Mouse (Mus musculus) heart, postnatal 0 days (tissue): ENCODE measurements at regions not wholly inside any gene's neighbourhood (a gene's known extent, or its start where the extent isn't known, plus 50 kb on each side); places are given as distances from the start of the nearest gene placed in this dataset.
"Not testable (repeated sequence)": the region's sequence is repeated elsewhere in the genome, so short reads cannot be mapped to it uniquely, and the experiment has no call there.

Experiments used
- ATAC-seq: fragments of 200-750 bp; cut with Nextera tagmentation; 2 replicates; pipeline ENCODE4 v1.8.0; 2017; ENCODE audit warnings: low read depth, moderate number of reproducible peaks, moderate library complexity; ENCODE audit not compliant: insufficient read depth
- DNase-seq: peaks from one replicate; pipeline ENCODE4 v3.0.0-alpha.2; 2016; ENCODE audit warnings: low spot score
- H3K27ac ChIP-seq: fragments of 300-500 bp; sonication (generic); 2 replicates; pipeline ENCODE4 v1.5.1; 2014; ENCODE audit warnings: low read depth, mild to moderate bottlenecking
- H3K27me3 ChIP-seq: fragments of 300-500 bp; sonication (generic); 2 replicates; pipeline ENCODE4 v1.6.1; 2014; ENCODE audit warnings: low read length, mixed read lengths; ENCODE audit not compliant: control insufficient read depth, insufficient read depth
- H3K36me3 ChIP-seq: fragments of 300-500 bp; sonication (generic); replicated peaks from 2 replicates; pipeline ENCODE4 v1.6.1; 2014; ENCODE audit warnings: low read length, mixed read lengths; ENCODE audit not compliant: control insufficient read depth, insufficient read depth
- H3K4me1 ChIP-seq: fragments of 300-500 bp; sonication (generic); 2 replicates; pipeline ENCODE4 v1.6.1; 2014; ENCODE audit warnings: antibody characterized with exemption; ENCODE audit not compliant: control insufficient read depth, insufficient read depth
- H3K4me2 ChIP-seq: fragments of 300-500 bp; sonication (generic); 2 replicates; pipeline ENCODE4 v1.6.1; 2014; ENCODE audit warnings: low read depth, mild to moderate bottlenecking, low read length, moderate library complexity
- H3K4me3 ChIP-seq: fragments of 300-500 bp; sonication (generic); 2 replicates; pipeline ENCODE4 v1.5.1; 2014; ENCODE audit warnings: low read depth, low read length
- H3K9ac ChIP-seq: fragments of 300-500 bp; sonication (generic); replicated peaks from 2 replicates; pipeline ENCODE4 v1.6.1; 2014; ENCODE audit warnings: low read depth, low read length, mixed read lengths
- H3K9me3 ChIP-seq: fragments of 300-500 bp; sonication (generic); replicated peaks from 2 replicates; pipeline ENCODE4 v1.6.1; 2016; ENCODE audit warnings: low read length; ENCODE audit not compliant: control insufficient read depth
- CTCF ChIP-seq: IDR thresholded peaks from 2 replicates; pipeline ENCODE4 v1.5.1; 2016; ENCODE audit warnings: antibody characterized with exemption, control low read depth, low read depth
- EP300 ChIP-seq: IDR thresholded peaks from 2 replicates; pipeline ENCODE4 v1.6.1; 2016; ENCODE audit warnings: antibody characterized with exemption, low read depth
- WGBS: fragments of 180-500 bp; shearing (Covaris S2); extraction: QIAGEN DNeasy Blood & Tissue Kit; methylation state at CpG from one replicate; pipeline ENCODE4 v1.1.7; 2014; 5-methylcytosine and 5-hydroxymethylcytosine counted together

GRCm38 (mm10) chr16:8914183-8914582, 84.3 kb downstream of the 1810013L24Rik start:
- not testable (repeated sequence) for DNase-seq, ATAC-seq, H3K27me3 ChIP-seq, H3K27ac ChIP-seq, H3K9me3 ChIP-seq, H3K4me2 ChIP-seq, H3K36me3 ChIP-seq, H3K4me3 ChIP-seq, H3K4me1 ChIP-seq, H3K9ac ChIP-seq
- WGBS, result 13% methylated on average over 1 of the region's 1 CpGs

- Histone ChIP-seq H3K4me1 (no peaks in the 10 kb centered on the region), H3K36me3 (no peaks in the 10 kb centered on the region), H3K27ac (no peak overlapping the region), H3K4me2 (no peak overlapping the region), H3K9me3 (no peaks in the 10 kb centered on the region), H3K27me3 (no peaks in the 10 kb centered on the region), H3K9ac (no peak overlapping the region), H3K4me3 (no peak overlapping the region)
- WGBS, result 39% methylated on average over 7 of the region's 7 CpGs
- DNase-seq (no peak), ATAC-seq (no peak)
- TF ChIP-seq EP300 (no peak), CTCF (no peak)
Measured at GRCm38 (mm10) chr16:8916091-8916490, 86.2 kb downstream of the 1810013L24Rik start.

GRCm38 (mm10) chr16:8918741-8919535, 89.0 kb downstream of the 1810013L24Rik start:
- Histone ChIP-seq H3K4me3 (no peak overlapping the region), H3K4me1 (no peaks in the 10 kb centered on the region), H3K9ac (no peak overlapping the region), H3K9me3 (no peaks in the 10 kb centered on the region), H3K27me3 (no peaks in the 10 kb centered on the region), H3K36me3 (no peaks in the 10 kb centered on the region), H3K4me2 (no peak overlapping the region), H3K27ac (no peak overlapping the region)
- WGBS, result 74% methylated on average over 9 of the region's 9 CpGs
- TF ChIP-seq CTCF, result no peak
- DNase-seq, result no peak
- ATAC-seq, result no peak

GRCm38 (mm10) chr16:8924732-8925131, 94.8 kb downstream of the 1810013L24Rik start:
- no peak overlapping the region for H3K4me3 ChIP-seq
- H3K9me3 ChIP-seq, result no peaks in the 10 kb centered on the region
- no peaks in the 10 kb centered on the region for H3K36me3 ChIP-seq
- H3K9ac ChIP-seq, result no peak overlapping the region
- H3K4me2 ChIP-seq, result no peak overlapping the region
- no peaks in the 10 kb centered on the region for H3K4me1 ChIP-seq
- no peak overlapping the region for H3K27ac ChIP-seq
- no peak for TF ChIP-seq EP300
- TF ChIP-seq CTCF, result no peak
- no peak for DNase-seq
- 73% methylated on average over 4 of the region's 4 CpGs for WGBS
- no peaks in the 10 kb centered on the region for H3K27me3 ChIP-seq
- no peak for ATAC-seq

GRCm38 (mm10) chr16:8931961-8932360, 102.1 kb downstream of the 1810013L24Rik start:
- Histone ChIP-seq H3K27me3 (no peaks in the 10 kb centered on the region), H3K27ac (no peak overlapping the region), H3K9ac (no peak overlapping the region), H3K4me3 (no peak overlapping the region), H3K4me2 (no peak overlapping the region), H3K4me1 (no peaks in the 10 kb centered on the region), H3K36me3 (no peaks in the 10 kb centered on the region), H3K9me3 (no peaks in the 10 kb centered on the region)
- no peak for DNase-seq
- no peak for TF ChIP-seq EP300
- TF ChIP-seq CTCF, result no peak
- no peak for ATAC-seq

GRCm38 (mm10) chr16:8933121-8933520, 103.2 kb downstream of the 1810013L24Rik start:
- TF ChIP-seq CTCF (no peak), EP300 (no peak)
- DNase-seq (no peak), ATAC-seq (no peak)
- 84% methylated on average over 3 of the region's 3 CpGs for WGBS
- Histone ChIP-seq H3K9me3 (no peaks in the 10 kb centered on the region), H3K4me3 (no peak overlapping the region), H3K36me3 (no peaks in the 10 kb centered on the region), H3K27ac (no peak overlapping the region), H3K27me3 (no peaks in the 10 kb centered on the region), H3K4me2 (no peak overlapping the region), H3K4me1 (no peaks in the 10 kb centered on the region), H3K9ac (no peak overlapping the region)
